Mouse (Mus musculus) erythroblast, embryonic 14.5 days (primary cell): Measurements from ENCODE around the gene Ggt6. TPM values are rescaled to one million over a fixed set of nuclear protein-coding genes. Genes with fewer than 3 reads are reported as not detected.

ENCODE experiments used
- H3K27me3 ChIP-seq: 2 replicates; pipeline ENCODE4 v1.6.1; 2012; ENCODE audit warnings: inconsistent platforms; ENCODE audit not compliant: control insufficient read depth
- H3K36me3 ChIP-seq: 2 replicates; pipeline ENCODE4 v1.6.1; 2012; ENCODE audit warnings: mild to moderate bottlenecking, inconsistent platforms; ENCODE audit not compliant: control insufficient read depth
- H3K4me1 ChIP-seq: 2 replicates; pipeline ENCODE4 v1.6.1; 2012; ENCODE audit warnings: inconsistent platforms; ENCODE audit not compliant: control insufficient read depth
- H3K4me3 ChIP-seq: replicated peaks from 2 replicates; pipeline ENCODE3; 2012; ENCODE audit warnings: moderate library complexity, mild to moderate bottlenecking, inconsistent platforms
- H3K9me3 ChIP-seq: 2 replicates; pipeline ENCODE4 v1.6.1; 2012; ENCODE audit warnings: low read length, inconsistent platforms, mixed read lengths; ENCODE audit not compliant: control insufficient read depth
- GATA1 ChIP-seq: IDR thresholded peaks from 2 replicates; pipeline ENCODE4 v1.6.1; 2012; ENCODE audit warnings: low read length, inconsistent platforms, mixed read lengths
- TAL1 ChIP-seq: IDR thresholded peaks from 3 replicates; pipeline ENCODE4 v1.6.1; 2012; ENCODE audit warnings: low read length, inconsistent platforms, mixed read lengths
- polyA plus RNA-seq: library from polyadenylated mRNA; stranded (reverse); fragments of >175 nt; gene quantifications from 2 replicates; pipeline ENCODE4 v1.2.3, GENCODE M21; 2012

The Ggt6 gene
- polyA plus RNA-seq, 1 experiment, result not detected

DNA sequence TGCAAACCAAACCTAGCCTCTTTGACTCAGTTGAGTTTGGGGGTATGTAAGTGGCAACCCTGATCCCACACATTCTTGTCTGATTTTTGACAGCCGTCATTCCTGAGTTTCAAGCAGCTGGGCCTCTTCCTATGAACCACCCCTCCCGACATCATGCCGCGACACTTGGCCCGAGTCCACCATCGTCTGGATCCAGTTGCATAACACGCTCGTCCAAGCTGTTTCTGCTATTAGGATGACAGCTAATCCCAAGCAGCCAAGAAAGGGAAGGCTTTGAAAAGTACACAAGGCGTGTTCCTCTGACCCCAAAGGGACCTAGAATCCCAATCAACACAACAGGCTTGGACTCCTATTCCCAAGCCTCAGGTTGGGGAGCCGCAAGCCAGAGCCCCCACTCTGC is 38.3 kb upstream of the Ggt6 start:
- TF ChIP-seq TAL1 (no peak), GATA1 (no peak)
- no peaks in the 10 kb centered on the region for H3K27me3 ChIP-seq
- no peaks in the 10 kb centered on the region; the same call in 1 of the 2 replicates for H3K36me3 ChIP-seq
- H3K9me3 ChIP-seq, result no peaks in the 10 kb centered on the region
- H3K4me1 ChIP-seq, result no peaks in the 10 kb centered on the region
- no peak overlapping the region for H3K4me3 ChIP-seq

DNA sequence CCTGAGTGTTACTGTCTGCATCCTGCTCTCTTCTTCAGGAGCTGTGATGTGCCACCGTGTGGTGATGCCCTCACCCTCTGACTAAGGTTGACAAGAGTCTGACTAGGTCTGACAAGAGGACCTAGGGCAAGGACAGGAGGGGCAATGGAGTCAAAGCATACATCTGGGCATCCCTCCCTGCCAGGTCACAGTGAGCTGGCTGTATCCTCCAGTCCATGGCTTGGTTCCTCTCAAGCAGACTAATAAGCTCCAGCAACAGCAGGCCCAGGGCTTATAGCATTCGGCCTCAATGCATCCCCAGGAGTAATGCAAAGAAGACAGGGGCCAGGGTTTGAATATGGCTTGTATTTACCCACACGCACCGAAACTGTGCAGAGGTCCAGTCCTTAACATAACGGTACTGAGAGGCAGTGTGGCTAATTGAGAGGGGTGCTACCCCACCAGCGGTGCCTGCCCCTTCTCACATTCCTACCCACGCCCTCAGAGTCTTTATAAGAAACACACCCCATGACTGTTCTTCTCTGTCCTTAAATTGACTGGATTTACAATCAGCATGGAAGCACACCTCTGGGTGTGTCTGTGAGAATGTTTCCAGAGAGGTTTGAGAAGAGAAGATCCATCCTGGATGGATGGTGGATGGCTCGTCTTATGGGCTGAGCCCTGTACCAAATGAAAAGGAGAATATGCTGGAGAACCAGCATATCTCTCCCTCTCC is 37.4 kb upstream of the Ggt6 start:
- no peaks in the 10 kb centered on the region for H3K4me1 ChIP-seq

DNA sequence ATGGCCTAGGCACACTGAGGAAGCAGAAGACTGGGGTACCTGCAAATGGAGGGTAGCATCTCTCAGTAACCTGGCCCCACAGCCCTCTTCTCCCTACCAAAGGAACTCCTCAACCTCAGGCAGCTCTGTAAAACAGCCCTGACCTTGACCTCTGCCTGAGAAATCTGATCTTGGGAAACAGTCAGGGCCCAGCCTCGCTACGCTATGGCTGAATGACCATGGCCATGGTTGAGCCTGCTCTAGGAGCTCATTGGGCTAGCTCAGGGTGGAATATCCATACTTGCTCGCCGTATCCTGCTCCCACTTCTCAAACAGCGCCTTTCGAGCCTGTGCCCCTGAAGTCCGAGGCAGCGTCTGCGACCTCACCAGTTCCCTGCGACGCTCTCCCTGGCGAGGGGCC is 34.3 kb upstream of the Ggt6 start:
- Histone ChIP-seq H3K9me3 (no peaks in the 10 kb centered on the region), H3K36me3 (no peaks in the 10 kb centered on the region; the same call in 1 of the 2 replicates), H3K4me3 (no peak overlapping the region), H3K4me1 (no peaks in the 10 kb centered on the region), H3K27me3 (no peaks in the 10 kb centered on the region)
- TF ChIP-seq TAL1 (no peak), GATA1 (no peak)

More for the DNA sequence above, 37.4 kb upstream of the Ggt6 start:
- H3K36me3 ChIP-seq, result no peaks in the 10 kb centered on the region; the same call in 1 of the 2 replicates
- no peak overlapping the region for H3K4me3 ChIP-seq
- H3K9me3 ChIP-seq, result no peaks in the 10 kb centered on the region
- no peak for TF ChIP-seq GATA1
- TF ChIP-seq TAL1, result no peak
- H3K27me3 ChIP-seq, result no peaks in the 10 kb centered on the region

DNA sequence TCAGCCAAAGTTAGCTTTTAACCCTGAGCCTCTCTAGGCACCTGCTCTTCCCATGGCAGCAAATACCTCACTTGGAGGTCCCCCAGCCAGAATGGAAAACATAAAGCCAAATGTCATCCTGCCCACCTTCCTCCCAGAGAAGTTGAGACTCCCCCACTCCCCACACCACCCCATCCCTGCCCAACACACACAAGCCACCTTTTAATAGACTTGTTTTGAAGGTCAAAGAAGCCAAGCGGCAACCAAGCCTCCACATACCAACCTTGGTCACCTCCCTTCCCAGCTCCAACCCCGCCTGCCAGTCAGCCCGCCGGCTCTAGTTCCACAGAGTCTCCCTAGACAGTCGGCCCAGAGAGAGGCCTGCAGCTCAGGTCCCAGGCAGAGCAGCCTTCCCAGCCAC is 33.3 kb upstream of the Ggt6 start:
- no peak for TF ChIP-seq TAL1
- no peak for TF ChIP-seq GATA1
- H3K36me3 ChIP-seq, result no peaks in the 10 kb centered on the region; the same call in 1 of the 2 replicates
- no peak overlapping the region for H3K4me3 ChIP-seq
- H3K27me3 ChIP-seq, result no peaks in the 10 kb centered on the region
- no peaks in the 10 kb centered on the region for H3K9me3 ChIP-seq
- H3K4me1 ChIP-seq, result peaks cover 2% of the 10 kb centered on the region

DNA sequence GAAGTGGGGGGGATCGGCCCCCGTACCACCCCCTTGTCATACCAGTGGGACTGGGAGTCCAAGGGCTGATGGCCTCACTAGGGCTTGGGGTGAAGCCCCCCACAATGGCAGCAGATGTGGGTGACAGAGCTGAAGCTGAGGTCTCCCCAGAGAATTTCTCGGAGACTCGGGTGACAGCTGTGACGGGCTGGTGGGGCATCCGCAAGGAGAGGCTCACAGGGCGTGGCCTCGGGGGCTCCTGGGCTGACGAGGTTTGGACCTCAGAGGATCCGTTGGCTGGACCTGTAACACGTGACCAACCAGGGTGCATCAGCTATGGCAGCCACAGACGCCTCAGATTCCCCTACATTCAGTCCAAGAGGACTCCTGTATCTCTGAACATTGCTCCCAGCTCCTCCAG is 32.4 kb upstream of the Ggt6 start:
- Histone ChIP-seq H3K4me3 (no peak overlapping the region), H3K36me3 (no peaks in the 10 kb centered on the region; the same call in 1 of the 2 replicates), H3K9me3 (no peaks in the 10 kb centered on the region), H3K27me3 (no peaks in the 10 kb centered on the region), H3K4me1 (peaks cover 12% of the 10 kb centered on the region)
- TF ChIP-seq GATA1 (no peak), TAL1 (no peak)

DNA sequence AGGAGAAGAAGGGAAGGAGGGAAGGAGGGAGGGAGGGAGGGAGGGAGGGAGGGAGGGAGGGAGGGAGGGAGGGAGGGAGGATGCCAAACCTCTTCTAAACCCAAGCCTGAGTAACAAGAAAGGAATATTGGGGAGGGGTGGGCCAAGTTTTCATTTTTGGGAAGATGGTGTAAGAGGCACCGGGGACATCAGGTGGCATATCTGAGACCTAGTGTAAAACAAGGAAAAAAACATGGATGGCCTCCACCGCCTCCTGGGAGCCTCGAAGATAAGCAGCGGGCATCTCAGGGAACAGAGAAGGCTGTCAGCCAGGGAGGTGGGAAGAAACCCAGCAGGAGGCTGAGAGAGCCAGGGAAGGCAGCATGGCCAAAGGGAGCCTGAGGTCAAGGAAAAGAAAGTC is 29.8 kb upstream of the Ggt6 start:
- Histone ChIP-seq H3K27me3 (peaks cover 7% of the 10 kb centered on the region), H3K36me3 (no peaks in the 10 kb centered on the region), H3K4me3 (no peak overlapping the region), H3K4me1 (peaks cover 19% of the 10 kb centered on the region), H3K9me3 (no peaks in the 10 kb centered on the region)
- TF ChIP-seq GATA1, result no peak
- TF ChIP-seq TAL1, result no peak

DNA sequence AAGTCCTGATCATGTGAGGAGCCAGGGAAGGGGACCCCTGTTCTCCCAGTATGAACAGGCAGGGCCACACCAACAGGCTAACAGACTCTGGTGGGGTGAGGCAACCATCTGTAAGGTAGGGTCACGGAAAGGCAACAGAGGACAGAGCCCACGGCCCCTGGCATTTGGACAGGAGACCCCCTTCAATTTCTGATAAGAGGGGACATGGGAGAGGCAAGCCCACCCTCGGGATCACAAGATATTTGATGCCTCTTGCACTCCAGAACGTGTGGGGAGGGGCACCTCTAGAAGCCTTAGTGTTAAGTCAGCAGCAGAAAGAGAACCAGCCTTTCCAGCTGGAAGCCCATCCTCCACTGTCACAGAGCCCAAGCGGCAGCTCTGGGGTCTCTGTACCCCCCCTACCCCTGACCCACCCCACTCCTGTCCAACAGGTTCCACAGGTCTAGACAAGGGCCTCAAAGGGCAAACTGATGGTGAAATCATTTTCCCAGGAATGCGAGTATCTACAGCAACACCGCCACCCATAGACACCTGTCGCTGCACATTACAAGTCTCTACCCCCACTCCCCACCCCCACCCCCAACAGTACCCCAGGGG is 29.1 kb upstream of the Ggt6 start:
- no peaks in the 10 kb centered on the region for H3K9me3 ChIP-seq
- peaks cover 25% of the 10 kb centered on the region for H3K4me1 ChIP-seq
- no peaks in the 10 kb centered on the region for H3K36me3 ChIP-seq
- H3K4me3 ChIP-seq, result no peak overlapping the region
- TF ChIP-seq TAL1, result no peak
- TF ChIP-seq GATA1, result no peak
- peaks cover 13% of the 10 kb centered on the region for H3K27me3 ChIP-seq

DNA sequence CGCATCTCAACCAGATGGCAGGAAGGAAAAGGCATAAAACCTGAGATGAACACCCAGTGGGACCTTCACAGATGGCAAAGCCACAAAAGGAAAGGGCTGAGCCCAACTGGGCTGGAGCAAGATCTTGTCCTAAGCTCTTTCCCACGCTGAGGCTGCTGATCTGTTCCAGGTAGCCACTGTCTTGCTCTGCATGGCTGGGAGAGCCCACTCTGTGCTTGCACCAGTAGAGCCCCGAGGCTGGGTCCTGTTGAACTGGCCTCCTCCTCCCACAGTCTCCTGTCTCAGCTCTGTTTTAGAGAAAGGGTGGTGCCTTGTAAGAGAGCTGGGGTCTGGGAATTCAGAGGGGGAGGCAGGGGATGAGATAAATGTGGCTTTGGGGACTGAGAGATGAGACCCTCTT is 28.2 kb upstream of the Ggt6 start:
- Histone ChIP-seq H3K9me3 (no peaks in the 10 kb centered on the region), H3K4me3 (no peak overlapping the region), H3K4me1 (peaks cover 32% of the 10 kb centered on the region), H3K27me3 (peaks cover 22% of the 10 kb centered on the region), H3K36me3 (no peaks in the 10 kb centered on the region)
- TF ChIP-seq TAL1 (no peak), GATA1 (no peak)

DNA sequence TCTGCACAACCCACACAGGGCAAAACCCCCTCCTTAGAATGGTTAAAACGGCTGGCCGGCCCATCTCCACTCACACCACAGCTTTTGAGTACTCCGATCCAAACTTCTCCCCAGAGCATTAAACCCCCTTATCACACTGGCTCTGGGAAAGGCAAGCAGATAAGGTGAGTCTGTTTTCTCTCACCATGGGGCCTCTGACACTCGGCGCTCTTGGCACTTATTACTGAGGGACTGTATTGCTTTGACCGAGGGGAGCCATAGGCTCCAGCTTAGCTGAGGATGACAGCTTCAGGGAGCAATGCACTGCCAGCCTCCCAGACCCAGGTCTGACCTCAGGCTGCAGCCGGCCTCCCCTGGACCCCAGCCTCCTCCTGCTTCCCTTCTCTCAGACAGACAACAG is 27.8 kb upstream of the Ggt6 start:
- H3K27me3 ChIP-seq, result peaks cover 23% of the 10 kb centered on the region
- no peak overlapping the region for H3K4me3 ChIP-seq
- H3K36me3 ChIP-seq, result no peaks in the 10 kb centered on the region
- no peak for TF ChIP-seq TAL1
- no peak for TF ChIP-seq GATA1
- H3K9me3 ChIP-seq, result no peaks in the 10 kb centered on the region
- peaks cover 32% of the 10 kb centered on the region for H3K4me1 ChIP-seq
